Mouse (Mus musculus) thymus, adult 2 months (tissue): ENCODE results near the gene Cdip1.

ENCODE experiments used
- CTCF ChIP-seq: fragments of 200-500 bp; IDR thresholded peaks from 2 replicates; pipeline ENCODE4 v1.5.1; 2012; ENCODE audit warnings: mild to moderate bottlenecking, control low read depth, low read length, moderate library complexity, borderline replicate concordance; ENCODE audit not compliant: control insufficient read depth, poor library complexity, insufficient read depth; ENCODE audit errors: extremely low read depth
- POLR2A ChIP-seq: fragments of 200-500 bp; IDR thresholded peaks from 2 replicates; pipeline ENCODE4 v1.6.1; 2012; ENCODE audit warnings: mild to moderate bottlenecking, low read length, control low read depth, moderate library complexity; ENCODE audit not compliant: control insufficient read depth, poor library complexity, insufficient read depth; ENCODE audit errors: extremely low read depth

DNA sequence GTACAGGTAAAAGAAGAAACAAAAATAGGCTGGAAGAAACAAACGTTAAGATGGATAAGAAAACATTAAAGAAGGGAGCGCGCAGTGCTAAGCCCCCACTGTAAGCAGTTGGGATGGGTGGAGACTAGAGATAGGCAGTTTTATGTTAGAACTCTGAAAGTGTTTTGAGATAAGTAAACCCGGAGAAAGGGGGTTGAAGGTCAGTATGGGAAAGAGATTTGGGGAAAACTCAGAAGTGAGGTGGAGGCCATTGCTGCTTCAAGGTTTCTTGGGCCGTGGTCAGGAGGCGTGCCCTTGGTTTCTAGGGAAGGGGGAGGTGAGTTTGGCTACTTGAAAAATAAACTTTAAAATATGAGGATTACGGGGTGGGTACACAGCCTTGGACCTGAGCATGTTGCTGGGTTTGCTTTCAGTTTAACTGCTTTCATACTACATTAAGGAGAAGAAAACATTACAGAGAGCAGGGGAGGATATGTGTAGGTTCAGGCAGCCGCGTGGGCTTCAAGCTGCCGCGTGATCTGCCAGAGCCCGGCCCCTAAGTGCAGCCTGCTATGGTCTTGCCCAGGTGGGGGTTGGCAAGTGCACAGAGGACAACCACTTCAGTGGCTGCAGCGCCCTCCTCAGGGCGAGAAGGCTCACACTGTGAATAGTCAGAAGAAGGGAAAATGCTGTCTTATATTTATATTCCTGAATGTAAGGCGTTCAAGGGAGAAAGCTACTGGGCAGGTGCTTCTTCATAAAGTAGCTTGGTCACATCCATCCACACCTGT, 41.7 kb upstream of the Cdip1 start:
- TF ChIP-seq CTCF, result no peak
- TF ChIP-seq POLR2A, result no peak
